Mouse (Mus musculus) heart, postnatal 0 days (tissue): Measurements from ENCODE around the gene Dlx6.

Experiments used
- CTCF ChIP-seq: IDR thresholded peaks from 2 replicates; pipeline ENCODE4 v1.5.1; 2016; ENCODE audit warnings: antibody characterized with exemption, control low read depth, low read depth
- EP300 ChIP-seq: IDR thresholded peaks from 2 replicates; pipeline ENCODE4 v1.6.1; 2016; ENCODE audit warnings: antibody characterized with exemption, low read depth

- no peak for TF ChIP-seq EP300
- TF ChIP-seq CTCF = no peak
These were observed 46.3 kb upstream of the Dlx6 start for GRCm38 (mm10) chr6:6816821-6817220.
